Mouse (Mus musculus): Measurements from ENCODE around the gene Prpf40b.
"Not testable (repeated sequence)": the region's sequence is repeated elsewhere in the genome, so short reads cannot be mapped to it uniquely, and the experiment has no call there.

The Prpf40b gene

GRCm38 (mm10) chr15:99294813-99295374 lies at the start of gene Prpf40b:
TSS of gene Prpf40b (plus strand) at chr15:99295087.
- DNase-seq, result peak; percentile 92 to 93

- DNase-seq, result not testable (repeated sequence)
Observed at GRCm38 (mm10) chr15:99246736-99247135, 48.2 kb upstream of the Prpf40b start.

GRCm38 (mm10) chr15:99248972-99249371 lies 45.9 kb upstream of the Prpf40b start:
- no peak for DNase-seq

GRCm38 (mm10) chr15:99249938-99250337 lies 44.9 kb upstream of the Prpf40b start:
- DNase-seq, result no peak

GRCm38 (mm10) chr15:99251111-99251510 lies 43.8 kb upstream of the Prpf40b start:
- not testable (repeated sequence) for DNase-seq

- peak; percentile 96 for DNase-seq
Observed at GRCm38 (mm10) chr15:99251626-99252380, 43.1 kb upstream of the Prpf40b start, which contains the start of gene Mcrs1. TSS of gene Mcrs1 (minus strand) at chr15:99251961.

- peak in 1 of 2 experiments; percentile 16 for DNase-seq
Observed at GRCm38 (mm10) chr15:99252381-99253174, 42.3 kb upstream of the Prpf40b start.

GRCm38 (mm10) chr15:99253175-99253479 lies 41.8 kb upstream of the Prpf40b start:
- not testable (repeated sequence) for DNase-seq

- no peak for DNase-seq
Observed at GRCm38 (mm10) chr15:99253772-99254171, 41.1 kb upstream of the Prpf40b start.

- DNase-seq, result no peak
Observed at GRCm38 (mm10) chr15:99254477-99255005, 40.3 kb upstream of the Prpf40b start.

GRCm38 (mm10) chr15:99255241-99255749 lies 39.6 kb upstream of the Prpf40b start:
- no peak for DNase-seq

- DNase-seq, result no peak
Observed at GRCm38 (mm10) chr15:99259167-99259729, 35.6 kb upstream of the Prpf40b start.

- peak; percentile 60 to 66 for DNase-seq
Observed at GRCm38 (mm10) chr15:99259730-99260252, 35.1 kb upstream of the Prpf40b start.

- no peak for DNase-seq
Observed at GRCm38 (mm10) chr15:99262702-99263101, 32.2 kb upstream of the Prpf40b start.

- DNase-seq, result no peak
Observed at GRCm38 (mm10) chr15:99264363-99264762, 30.5 kb upstream of the Prpf40b start.

GRCm38 (mm10) chr15:99265679-99266078 lies 29.2 kb upstream of the Prpf40b start:
- DNase-seq, result peak; percentile 65 to 66

- DNase-seq, result no peak
Observed at GRCm38 (mm10) chr15:99276095-99276494, 18.8 kb upstream of the Prpf40b start.

GRCm38 (mm10) chr15:99278271-99278670 lies 16.6 kb upstream of the Prpf40b start:
- no peak for DNase-seq

- peak; percentile 45 to 51 for DNase-seq
Observed at GRCm38 (mm10) chr15:99283456-99283855, 11.4 kb upstream of the Prpf40b start.

- DNase-seq, result peak; percentile 16 to 26
Observed at GRCm38 (mm10) chr15:99284527-99285188, 10.2 kb upstream of the Prpf40b start.

- no peak for DNase-seq
Observed at GRCm38 (mm10) chr15:99285189-99285535, 9.7 kb upstream of the Prpf40b start.

GRCm38 (mm10) chr15:99290586-99290985 lies 4.3 kb upstream of the Prpf40b start:
- DNase-seq, result no peak

All from B cell, adult 2 months (primary cell).